ENCODE assay signal across 20 mouse cellular contexts in the genomic region with DNA sequence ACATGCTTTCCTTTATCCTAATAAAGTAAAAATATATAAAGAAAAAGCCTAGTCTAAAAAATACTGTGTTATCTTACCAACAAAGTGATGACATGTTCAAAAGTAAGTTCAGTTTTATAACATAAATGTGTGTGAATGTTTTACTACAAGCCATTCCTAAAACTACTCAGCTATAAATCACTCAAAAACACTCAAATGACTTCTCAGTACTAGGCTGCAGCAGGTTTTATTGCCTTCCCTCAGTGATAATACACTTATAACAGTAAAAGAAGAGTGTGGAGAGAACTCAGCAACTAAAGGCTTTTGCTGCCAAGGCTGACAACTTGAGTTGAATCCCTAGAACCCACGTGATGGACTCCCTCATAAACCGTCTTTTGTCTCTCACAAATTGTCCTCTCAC. TPM values are rescaled to one million over a fixed set of nuclear protein-coding genes. Genes with fewer than 3 reads are reported as not detected.
DNase-seq lines count a peak whose midpoint lies in the region; ATAC-seq and TF ChIP-seq lines count a peak whose summit lies in the region.
"Had no signal": no experiment of that assay in that cellular context is flagged by ENCODE, and none has a peak within 500 bp of the region (broad histone marks: within the 10 kb centered on the region; RNA-seq: fewer than 3 reads in every experiment).

No protein-coding gene starts in this region.

- no peak overlapping the region for H3K4me3 ChIP-seq in kidney, embryonic 14.5 days (ENCODE audit: low read length)
- H3K4me3 ChIP-seq in kidney, postnatal 0 days (replicated peaks; ENCODE audit: low read depth, low read length), result no peak overlapping the region
- H3K4me3 ChIP-seq in kidney, adult 2 months (ENCODE audit: insufficient read depth, low read depth, low read length), result no peak overlapping the region
- H3K4me3 ChIP-seq in intestine, embryonic 16.5 days (ENCODE audit: low read length), result no peak overlapping the region
- H3K4me3 ChIP-seq: forebrain, embryonic 10.5 days; gastrocnemius, adult 2 months; hindbrain, embryonic 12.5 days; hindbrain, embryonic 15.5 days had no signal

- no peak for TF ChIP-seq POLR2A in kidney, adult 2 months (IDR thresholded peaks at IDR 0.05; ENCODE audit: low read depth, low read length)

- 0 out of 2 replicates have a peak, but pooled peaks have one; percentile 55 for ATAC-seq in kidney, embryonic 14.5 days (ENCODE audit: low FRiP score, low TSS enrichment)
- ATAC-seq in kidney, postnatal 0 days (replicated peaks; ENCODE audit: low FRiP score, low read depth), result no peak
- ATAC-seq in intestine, embryonic 16.5 days, result peak; percentile 88
- ATAC-seq: activated CD4-positive, CD25-positive, alpha-beta regulatory T cell, adult 4 months; forebrain, embryonic 14.5 days; forebrain, postnatal 0 days had no signal

- no peak for TF ChIP-seq CTCF in kidney, postnatal 0 days (IDR thresholded peaks at IDR 0.05; ENCODE audit: low read depth)
- no peak for TF ChIP-seq CTCF in kidney, adult 2 months (conservative IDR thresholded peaks at IDR 0.05; ENCODE audit: insufficient read depth, insufficient read length, low read depth, low read length)

- H3K9ac ChIP-seq in kidney, embryonic 14.5 days (ENCODE audit: low read depth, low read length), result no peak overlapping the region
- H3K9ac ChIP-seq in kidney, postnatal 0 days (ENCODE audit: low read depth, low read length), result no peak overlapping the region
- H3K9ac ChIP-seq in intestine, embryonic 16.5 days (ENCODE audit: low read depth, low read length), result no peak overlapping the region
- H3K9ac ChIP-seq: forebrain, postnatal 0 days; hindbrain, embryonic 12.5 days; hindbrain, embryonic 15.5 days had no signal

- peaks cover 7% of the 10 kb centered on the region; the same call in 1 of the 2 replicates for H3K4me1 ChIP-seq in kidney, embryonic 14.5 days (ENCODE audit: control insufficient read depth, insufficient read depth, low read length)
- peaks cover 11% of the 10 kb centered on the region; the same call in 1 of the 2 replicates for H3K4me1 ChIP-seq in kidney, postnatal 0 days (replicated peaks; ENCODE audit: insufficient read depth, low read length)
- peaks cover 2% of the 10 kb centered on the region; the same call in 1 of the 2 replicates for H3K4me1 ChIP-seq in kidney, adult 2 months (ENCODE audit: control insufficient read depth, insufficient read depth, low read length)
- H3K4me1 ChIP-seq in intestine, embryonic 16.5 days (ENCODE audit: control insufficient read depth, insufficient read depth, low read length), result peaks cover 13% of the 10 kb centered on the region; the same call in 1 of the 2 replicates
- H3K4me1 ChIP-seq: forebrain, embryonic 10.5 days; hindbrain, embryonic 12.5 days; hindbrain, embryonic 15.5 days had no signal

- peaks cover 14% of the 10 kb centered on the region for H3K36me3 ChIP-seq in kidney, embryonic 14.5 days (ENCODE audit: control insufficient read depth, insufficient read depth, low read length)
- H3K36me3 ChIP-seq in kidney, postnatal 0 days (ENCODE audit: insufficient read depth, low read length), result peaks cover 12% of the 10 kb centered on the region; the same call in 1 of the 2 replicates
- H3K36me3 ChIP-seq in kidney, adult 2 months (ENCODE audit: control insufficient read depth, insufficient read depth, low read length), result peaks cover 6% of the 10 kb centered on the region; the same call in 1 of the 2 replicates
- H3K36me3 ChIP-seq in intestine, embryonic 16.5 days (ENCODE audit: control insufficient read depth, insufficient read depth, low read length), result 0 out of 2 replicates have a peak, but pooled peaks cover 3% of the 10 kb centered on the region

- 33% methylated on average over 2 of the region's 2 CpGs for WGBS in kidney, embryonic 14.5 days
- 20% methylated on average over 2 of the region's 2 CpGs for WGBS in kidney, postnatal 0 days
- WGBS in kidney, adult 2 months, result 41% methylated on average over 2 of the region's 2 CpGs
- 44% methylated on average over 2 of the region's 2 CpGs for WGBS in intestine, embryonic 16.5 days

- no peaks in the 10 kb centered on the region for H3K27me3 ChIP-seq in kidney, embryonic 14.5 days (ENCODE audit: control insufficient read depth, insufficient read depth, low read length)
- H3K27me3 ChIP-seq in kidney, postnatal 0 days (ENCODE audit: insufficient read depth, low read length), result no peaks in the 10 kb centered on the region
- H3K27me3 ChIP-seq in kidney, adult 2 months (replicated peaks; ENCODE audit: control insufficient read depth, insufficient read depth, low read length), result no peaks in the 10 kb centered on the region
- no peaks in the 10 kb centered on the region for H3K27me3 ChIP-seq in intestine, embryonic 16.5 days (replicated peaks; ENCODE audit: control insufficient read depth, insufficient read depth, low read length)
- H3K27me3 ChIP-seq: hindbrain, embryonic 12.5 days; hindbrain, embryonic 15.5 days had no signal

- H3K27ac ChIP-seq in kidney, embryonic 14.5 days (ENCODE audit: low read depth, low read length), result no peak overlapping the region
- H3K27ac ChIP-seq in kidney, postnatal 0 days, result no peak overlapping the region
- H3K27ac ChIP-seq in kidney, adult 2 months (ENCODE audit: insufficient read depth, low read depth, low read length), result no peak overlapping the region; the same call in 1 of the 2 replicates
- peak overlapping the region; percentile 46; the same call in 1 of the 2 replicates for H3K27ac ChIP-seq in intestine, embryonic 16.5 days (ENCODE audit: low read length)
- H3K27ac ChIP-seq: forebrain, embryonic 10.5 days; gastrocnemius, adult 2 months; hindbrain, embryonic 12.5 days; hindbrain, embryonic 15.5 days had no signal

- no peak overlapping the region for H3K4me2 ChIP-seq in kidney, embryonic 14.5 days (replicated peaks; ENCODE audit: low read depth, low read length)
- no peak overlapping the region for H3K4me2 ChIP-seq in kidney, postnatal 0 days (ENCODE audit: low read length)
- no peak overlapping the region for H3K4me2 ChIP-seq in intestine, embryonic 16.5 days (ENCODE audit: low read depth, low read length)
- H3K4me2 ChIP-seq: heart, embryonic 11.5 days; hindbrain, embryonic 12.5 days; hindbrain, embryonic 15.5 days had no signal

- H3K9me3 ChIP-seq in kidney, embryonic 14.5 days (ENCODE audit: control insufficient read depth, low read length), result no peaks in the 10 kb centered on the region
- H3K9me3 ChIP-seq in kidney, postnatal 0 days (replicated peaks; ENCODE audit: low read length), result no peaks in the 10 kb centered on the region
- H3K9me3 ChIP-seq in intestine, embryonic 16.5 days (ENCODE audit: control insufficient read depth, low read length), result no peaks in the 10 kb centered on the region
- H3K9me3 ChIP-seq: forebrain, embryonic 10.5 days; hindbrain, embryonic 12.5 days; hindbrain, embryonic 15.5 days had no signal

- DNase-seq in kidney, adult 18-20 months, result no peak
- peak; percentile 81 for DNase-seq in kidney, postnatal 0 days (ENCODE audit: low spot score)
- no peak for DNase-seq in kidney, adult 2 months
- DNase-seq in cerebellum, adult 8-10 months, result no peak
- DNase-seq: adrenal gland, adult 8-10 months; adrenal gland, postnatal 25 days; cerebellum, adult 11-12 months; cerebellum, adult 9-10 months; cerebellum, postnatal 14 days; forebrain, postnatal 0 days; gastrocnemius, adult 2 months; gastrocnemius, postnatal 14 days had no signal

RNA-seq across cellular contexts. Expression of gene Sptlc2, which starts 18.8 kb away (rescaled TPM):
- polyA plus RNA-seq in kidney, embryonic 14.5 days (2014; fragmentation: Nextera tagmentation; extraction: Ambion mirVana), result 65.1 and 85.3 TPM in 2 replicates
- polyA plus RNA-seq in kidney, postnatal 0 days (2015; fragmentation: Nextera tagmentation; extraction: Ambion mirVana), result 131 and 134 TPM in 2 replicates
- polyA plus RNA-seq in kidney, adult 2 months (2012; rRNA removed), result 24.8 and 35.0 TPM in 2 replicates
- 126 and 133 TPM in 2 replicates for polyA plus RNA-seq in intestine, embryonic 16.5 days (2015; fragmentation: Nextera tagmentation; extraction: Ambion mirVana)
